Mouse (Mus musculus) Muller cell, postnatal 12 days (primary cell): Measurements from ENCODE around the gene Negr1.

Source experiments
- DNase-seq: peaks from one replicate; pipeline ENCODE4 v3.0.0-alpha.2; 2015; ENCODE audit errors: inconsistent ontology term

Negr1 gene

GRCm38 (mm10) chr3:156690059-156690605 lies 128.5 kb downstream of the Negr1 start:
- DNase-seq, result no peak

- no peak for DNase-seq
These were observed 137.1 kb downstream of the Negr1 start for GRCm38 (mm10) chr3:156698687-156699086.

GRCm38 (mm10) chr3:156703241-156703640 lies 141.6 kb downstream of the Negr1 start:
- no peak for DNase-seq

- DNase-seq, result no peak
These were observed 148.6 kb downstream of the Negr1 start for GRCm38 (mm10) chr3:156710240-156710639.

GRCm38 (mm10) chr3:156710693-156711092 lies 149.1 kb downstream of the Negr1 start:
- DNase-seq, result peak; percentile 61

- no peak for DNase-seq
These were observed 174.7 kb downstream of the Negr1 start for GRCm38 (mm10) chr3:156736335-156736734.

- DNase-seq, result no peak
These were observed 177.9 kb downstream of the Negr1 start for GRCm38 (mm10) chr3:156739529-156739928.

- DNase-seq, result peak; percentile 73
These were observed 181.7 kb downstream of the Negr1 start for GRCm38 (mm10) chr3:156743266-156743665.

GRCm38 (mm10) chr3:156745218-156745770 lies 183.7 kb downstream of the Negr1 start:
- DNase-seq, result peak; percentile 13

GRCm38 (mm10) chr3:156747456-156747855 lies 185.9 kb downstream of the Negr1 start:
- no peak for DNase-seq

GRCm38 (mm10) chr3:156753780-156754373 lies 192.3 kb downstream of the Negr1 start:
- no peak for DNase-seq

- DNase-seq, result peak; percentile 24
These were observed 193.4 kb downstream of the Negr1 start for GRCm38 (mm10) chr3:156754790-156755530.

- no peak for DNase-seq
These were observed 203.4 kb downstream of the Negr1 start for GRCm38 (mm10) chr3:156765015-156765414.

- DNase-seq, result no peak
These were observed 204.7 kb downstream of the Negr1 start for GRCm38 (mm10) chr3:156766171-156766845.

- no peak for DNase-seq
These were observed 210.0 kb downstream of the Negr1 start for GRCm38 (mm10) chr3:156771626-156772025.

GRCm38 (mm10) chr3:156772057-156772456 lies 210.5 kb downstream of the Negr1 start:
- DNase-seq, result no peak

GRCm38 (mm10) chr3:156784309-156784852 lies 222.8 kb downstream of the Negr1 start:
- DNase-seq, result peak; percentile 38

- DNase-seq, result no peak
These were observed 224.8 kb downstream of the Negr1 start for GRCm38 (mm10) chr3:156786355-156786754.

GRCm38 (mm10) chr3:156791234-156791633 lies 229.6 kb downstream of the Negr1 start:
- DNase-seq, result peak; percentile 95

GRCm38 (mm10) chr3:156792743-156793142 lies 231.1 kb downstream of the Negr1 start:
- DNase-seq, result no peak

- DNase-seq, result no peak
These were observed 232.5 kb downstream of the Negr1 start for GRCm38 (mm10) chr3:156794091-156794490.

GRCm38 (mm10) chr3:156794610-156795009 lies 233.0 kb downstream of the Negr1 start:
- DNase-seq, result peak; percentile 16
